Mouse (Mus musculus): ENCODE measurements around the gene Cnnm2.
A peak's percentile ranks its signal among the peaks of the same experiment; 100 is the strongest.

Cnnm2 gene

GRCm38 (mm10) chr19:46886826-46887225 is 125.4 kb downstream of the Cnnm2 start:
- DNase-seq (ENCODE audit: low read depth) = no peak

- DNase-seq (ENCODE audit: low read depth) = peak; percentile 81
These were observed 126.6 kb downstream of the Cnnm2 start for GRCm38 (mm10) chr19:46887811-46888527.

DNA sequence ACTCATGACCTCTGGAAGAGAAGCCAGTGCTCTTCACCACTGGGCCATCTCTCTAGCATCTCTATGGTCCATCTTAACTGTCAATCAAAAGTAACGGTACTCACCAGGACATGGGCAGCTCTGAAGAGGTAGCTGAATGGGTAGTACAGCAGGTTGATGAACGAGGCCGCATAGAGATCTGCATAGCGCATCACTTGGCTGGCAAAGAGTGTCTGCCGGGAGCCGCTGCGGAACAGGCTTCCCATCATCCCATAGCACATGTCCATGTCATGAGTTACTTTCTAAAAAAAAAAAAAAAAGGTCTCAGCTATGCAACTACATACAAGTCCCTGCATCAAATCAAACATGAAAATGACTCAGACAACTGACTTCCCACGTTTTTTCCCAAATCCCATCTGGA is 128.3 kb downstream of the Cnnm2 start:
- no peak for DNase-seq (ENCODE audit: low read depth)

GRCm38 (mm10) chr19:46890657-46891056 is 129.3 kb downstream of the Cnnm2 start:
- DNase-seq (ENCODE audit: low read depth) = no peak

GRCm38 (mm10) chr19:46892856-46893255 is 131.5 kb downstream of the Cnnm2 start:
- no peak for DNase-seq (ENCODE audit: low read depth)

DNA sequence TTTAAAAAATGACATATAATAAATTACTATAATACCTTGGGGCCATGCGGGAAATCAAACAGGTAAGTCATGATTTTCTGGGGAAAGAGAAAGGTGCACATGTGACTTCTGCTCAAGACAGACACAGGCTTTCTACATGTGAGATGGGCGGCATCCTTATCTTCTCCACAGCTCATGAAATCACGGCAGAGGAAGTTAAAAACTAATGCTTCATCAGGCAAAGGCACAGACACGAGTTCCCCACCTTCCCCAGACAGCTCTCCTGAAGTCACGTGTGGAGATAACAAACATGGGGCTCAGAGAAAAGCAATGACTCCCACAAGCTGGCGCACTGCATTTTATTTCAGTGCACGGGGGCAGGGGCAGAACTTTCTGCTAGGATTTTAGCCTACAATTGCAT is 132.1 kb downstream of the Cnnm2 start:
- DNase-seq (ENCODE audit: low read depth) = no peak

DNA sequence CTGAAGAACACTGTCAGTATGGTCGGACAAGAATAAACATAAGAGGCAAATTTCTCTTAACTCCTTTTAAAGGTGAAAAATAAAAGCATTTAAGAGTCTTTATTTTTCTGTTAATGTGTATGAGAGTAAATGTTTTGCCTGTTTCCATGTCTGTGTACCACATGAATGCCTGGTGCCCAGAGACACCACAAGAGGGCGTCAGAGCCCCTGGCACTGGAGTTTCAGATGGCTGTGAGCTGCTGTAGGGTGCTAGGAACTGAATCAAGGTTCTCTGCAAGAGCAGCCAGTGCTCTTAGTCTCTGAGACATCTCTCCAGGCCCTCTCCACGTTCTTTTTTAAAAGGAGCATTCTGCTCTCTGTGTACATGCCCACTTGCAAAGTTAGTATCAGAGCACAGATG is 135.7 kb downstream of the Cnnm2 start:
- DNase-seq (ENCODE audit: low read depth) = no peak

DNA sequence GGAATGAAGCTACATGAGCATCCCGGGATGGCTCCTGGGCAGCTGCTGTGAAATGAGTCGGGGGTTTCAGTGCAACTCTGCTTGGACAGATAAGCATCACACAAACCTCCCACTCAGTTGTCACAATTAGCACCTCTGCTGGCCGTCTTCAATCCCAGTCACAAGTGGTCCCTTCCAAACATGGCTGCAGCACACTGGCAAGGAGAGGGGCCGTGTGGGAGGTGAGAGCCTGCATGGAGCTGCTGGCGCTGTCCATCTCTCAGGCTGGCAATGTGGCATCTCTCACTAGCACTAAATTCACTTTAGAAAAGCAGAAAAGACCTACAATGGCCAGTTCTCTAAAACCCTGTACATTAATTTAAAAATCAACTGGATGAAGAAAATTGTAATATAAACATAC is 136.8 kb downstream of the Cnnm2 start:
- DNase-seq (ENCODE audit: low read depth) = no peak

- DNase-seq (ENCODE audit: low read depth) = no peak
These were observed 137.9 kb downstream of the Cnnm2 start for GRCm38 (mm10) chr19:46899306-46899705.

DNA sequence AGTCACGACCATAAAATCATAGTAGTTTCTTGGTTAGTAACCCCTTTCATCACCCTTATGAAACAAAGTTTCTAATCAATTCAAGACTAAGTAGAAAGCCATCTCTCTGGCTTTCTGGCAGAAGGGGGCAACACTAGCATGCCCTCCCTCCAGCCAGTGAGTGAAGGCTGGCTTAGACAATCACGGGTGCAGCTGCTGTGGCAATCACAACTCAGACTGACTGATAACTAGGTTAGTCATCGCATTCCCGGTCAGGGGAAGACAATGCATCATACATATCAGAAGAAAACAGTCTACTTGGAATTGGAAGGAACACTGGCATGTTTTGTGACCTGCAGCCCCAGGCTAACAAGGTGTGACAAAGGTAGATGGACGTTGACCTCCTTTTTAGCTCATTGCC is 138.5 kb downstream of the Cnnm2 start:
- DNase-seq (ENCODE audit: low read depth) = no peak

- DNase-seq (ENCODE audit: low read depth) = no peak
These were observed 139.4 kb downstream of the Cnnm2 start for GRCm38 (mm10) chr19:46900786-46901185.

DNA sequence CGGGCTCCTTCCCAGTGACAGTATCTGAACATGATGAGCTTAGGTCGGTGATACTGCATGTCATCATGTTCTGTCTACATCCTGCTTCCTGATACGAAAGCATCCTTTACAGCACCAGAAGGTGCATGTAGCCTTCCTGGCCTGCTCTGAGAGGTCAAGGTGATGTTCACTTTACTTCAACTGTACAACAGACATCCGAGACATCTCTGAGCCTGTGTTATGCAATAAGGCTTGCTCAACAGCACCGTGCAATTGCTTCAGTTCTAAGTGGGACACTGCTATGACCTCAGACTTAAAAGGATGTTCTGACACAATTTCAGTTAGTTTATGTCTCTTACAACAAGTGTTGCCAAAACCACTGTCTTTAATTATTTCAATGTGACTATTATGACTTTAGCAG is 139.9 kb downstream of the Cnnm2 start:
- DNase-seq (ENCODE audit: low read depth) = no peak

DNA sequence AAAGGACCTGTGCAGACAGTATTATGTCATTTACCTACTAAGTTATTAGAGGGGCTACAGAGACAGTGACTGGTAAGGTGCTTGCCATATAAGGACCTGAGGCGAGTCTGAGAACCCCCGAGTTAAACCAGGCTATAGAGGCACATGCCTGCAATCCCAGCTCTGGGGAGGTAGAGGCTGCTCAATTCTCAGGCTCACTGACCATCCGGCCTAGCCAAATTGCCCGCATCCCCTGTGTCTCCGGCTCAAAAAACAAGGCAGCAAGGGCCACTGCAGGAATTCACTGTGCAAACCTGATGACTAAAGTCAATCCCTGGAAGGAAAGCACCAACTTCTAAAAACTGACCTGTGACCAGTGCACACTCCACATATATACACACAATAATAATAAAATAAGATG is 142.0 kb downstream of the Cnnm2 start:
- no peak for DNase-seq (ENCODE audit: low read depth)

DNA sequence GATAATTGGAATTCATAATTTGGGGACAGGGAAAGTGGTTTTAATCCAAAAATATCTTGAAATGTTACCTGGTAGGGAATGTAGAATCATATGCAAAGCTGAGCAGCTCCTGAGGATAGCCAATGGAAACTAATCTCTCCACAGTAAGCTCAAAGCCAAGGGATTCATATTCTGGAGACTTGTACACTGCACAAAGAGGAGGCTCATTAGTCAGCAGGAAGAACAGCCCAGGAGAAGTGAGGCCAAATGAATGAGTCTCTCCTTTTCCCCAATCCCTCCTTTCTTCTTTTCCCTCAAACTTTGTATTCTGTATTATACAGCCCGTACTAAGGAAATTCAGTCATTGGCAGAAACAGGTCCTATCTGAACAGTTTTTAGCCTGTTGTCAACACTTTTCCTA is 143.5 kb downstream of the Cnnm2 start:
- DNase-seq (ENCODE audit: low read depth) = no peak

- DNase-seq (ENCODE audit: low read depth) = no peak
These were observed 144.0 kb downstream of the Cnnm2 start for GRCm38 (mm10) chr19:46905383-46905782.

GRCm38 (mm10) chr19:46905971-46906370 is 144.6 kb downstream of the Cnnm2 start:
- DNase-seq (ENCODE audit: low read depth) = no peak

DNA sequence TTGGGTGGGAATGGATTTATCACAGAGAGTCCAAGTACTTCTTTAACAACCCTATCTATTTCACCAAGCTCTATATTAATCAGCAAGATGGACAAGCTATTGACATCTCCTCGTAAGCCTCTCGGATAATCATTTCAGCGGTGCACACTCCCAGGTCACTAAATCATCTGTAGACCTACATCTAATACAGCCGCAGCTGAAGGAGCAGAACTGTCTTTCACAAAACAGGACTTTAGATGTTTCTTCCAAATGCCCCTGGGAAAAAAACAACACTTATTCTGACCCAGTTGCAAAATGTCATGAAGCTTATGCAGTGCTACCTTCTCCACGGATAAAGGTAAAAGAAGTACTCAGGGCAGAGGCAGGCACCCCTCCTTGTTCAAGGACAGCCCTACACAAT is 146.8 kb downstream of the Cnnm2 start:
- no peak for DNase-seq (ENCODE audit: low read depth)

DNA sequence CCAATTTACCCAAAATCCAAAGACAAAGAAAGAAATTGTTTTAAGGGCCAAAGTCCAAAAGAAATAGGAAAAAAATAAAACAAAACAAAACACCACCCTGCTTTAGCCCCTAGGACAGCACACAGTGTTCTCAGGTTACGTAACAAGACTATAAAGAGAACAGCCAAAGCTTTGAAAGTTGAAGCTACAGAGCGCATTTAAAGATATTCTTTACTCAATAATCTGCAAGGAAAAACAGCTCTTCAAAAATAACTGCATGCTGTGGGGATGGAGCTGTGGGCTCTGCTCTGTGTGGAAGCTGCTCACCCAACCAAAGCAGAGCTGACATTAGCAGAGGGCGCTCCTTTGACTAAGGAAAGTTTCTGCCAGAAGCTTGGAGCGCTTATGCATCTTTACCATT is 147.6 kb downstream of the Cnnm2 start:
- DNase-seq (ENCODE audit: low read depth) = no peak

- DNase-seq (ENCODE audit: low read depth) = no peak
These were observed 150.1 kb downstream of the Cnnm2 start for GRCm38 (mm10) chr19:46911492-46911891.

DNA sequence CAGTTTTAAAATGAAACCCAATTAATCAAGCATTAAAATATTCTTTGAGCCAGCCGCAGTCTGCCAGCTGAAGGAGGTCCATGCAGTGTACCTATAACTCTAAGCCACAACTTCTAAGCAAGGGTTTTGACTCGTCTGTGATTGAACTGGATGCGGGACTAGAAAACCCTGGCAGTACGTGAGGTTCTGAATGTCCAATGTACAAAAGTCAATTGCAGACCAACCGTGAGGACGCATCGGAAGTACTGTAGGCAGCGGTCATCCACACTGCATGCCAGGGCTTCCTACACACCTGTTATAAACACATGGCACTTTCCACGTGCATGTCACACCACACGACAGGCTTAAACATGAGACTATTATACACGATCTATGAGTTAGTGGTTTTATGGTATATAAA is 152.2 kb downstream of the Cnnm2 start:
- DNase-seq (ENCODE audit: low read depth) = no peak

DNA sequence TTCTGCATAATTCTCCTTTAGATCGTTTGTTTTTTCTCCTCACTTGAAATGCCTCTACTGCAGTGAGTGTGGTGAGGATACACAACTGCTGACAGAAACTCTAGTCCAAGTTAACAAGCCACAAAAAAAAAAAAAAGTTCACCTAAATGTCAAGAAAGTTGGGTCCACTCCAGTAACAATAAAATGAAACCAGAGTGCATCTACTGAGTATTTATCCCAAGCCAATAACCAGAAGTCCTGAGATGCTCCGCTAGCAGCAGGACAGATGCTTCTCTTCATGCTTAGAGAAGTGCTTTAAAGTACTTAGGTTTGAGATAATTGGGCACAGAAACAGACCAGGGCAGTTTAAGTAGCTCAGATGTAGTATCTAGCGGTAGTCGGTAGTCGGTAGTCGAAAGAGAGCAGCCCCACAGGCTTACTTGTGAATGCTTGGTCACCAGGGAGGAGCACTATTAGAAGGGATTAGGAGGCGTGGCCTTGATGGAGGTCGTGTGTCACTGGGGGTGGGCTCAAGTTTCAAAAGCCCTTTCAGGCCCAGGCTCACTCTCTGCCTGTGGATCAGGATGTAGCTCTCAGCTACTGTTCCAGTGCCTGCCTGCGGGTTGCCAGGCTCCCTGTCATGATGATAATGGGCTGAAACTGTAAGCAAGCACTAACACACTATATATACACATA is 154.1 kb downstream of the Cnnm2 start:
- DNase-seq (ENCODE audit: low read depth) = no peak

DNA sequence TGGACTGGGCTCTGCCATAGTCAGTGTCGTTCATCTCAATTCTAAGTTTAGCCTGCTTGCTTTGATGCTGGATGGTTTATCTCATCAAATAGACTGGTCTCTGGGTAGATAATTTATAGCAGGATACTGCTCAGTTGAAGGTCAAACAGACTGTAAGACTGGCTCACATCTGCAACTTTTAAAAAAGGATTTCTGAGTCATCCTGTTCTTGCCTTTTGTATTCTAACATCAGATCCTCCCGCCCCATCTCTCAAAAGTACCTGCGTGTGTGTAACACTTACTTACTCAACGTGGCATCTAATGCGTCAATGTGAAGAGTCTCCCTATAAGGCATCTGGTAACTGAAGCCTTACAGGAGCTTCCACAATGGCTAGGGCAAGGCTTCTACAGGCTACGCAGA is 159.2 kb downstream of the Cnnm2 start:
- DNase-seq (ENCODE audit: low read depth) = no peak

DNA sequence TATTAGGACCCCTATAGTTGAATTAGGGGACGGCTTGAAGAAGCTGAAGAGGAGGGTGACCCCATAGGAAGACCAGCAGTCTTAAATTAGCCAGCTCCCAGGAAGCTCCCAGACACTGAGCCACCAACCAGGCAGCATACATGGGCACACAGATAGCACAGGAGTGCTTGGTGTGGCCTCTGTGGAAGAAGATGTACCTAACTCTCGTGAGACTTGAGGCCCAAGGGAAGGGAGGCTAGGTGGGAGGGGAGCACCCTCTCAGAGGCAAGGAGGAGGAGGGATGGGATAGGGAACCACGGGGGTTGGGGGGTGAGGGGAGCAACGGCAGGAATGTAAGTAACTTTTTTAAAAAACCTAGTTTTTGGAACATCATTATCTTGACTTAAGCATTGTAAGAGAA is 165.0 kb downstream of the Cnnm2 start:
- DNase-seq (ENCODE audit: low read depth) = peak; percentile 45

DNA sequence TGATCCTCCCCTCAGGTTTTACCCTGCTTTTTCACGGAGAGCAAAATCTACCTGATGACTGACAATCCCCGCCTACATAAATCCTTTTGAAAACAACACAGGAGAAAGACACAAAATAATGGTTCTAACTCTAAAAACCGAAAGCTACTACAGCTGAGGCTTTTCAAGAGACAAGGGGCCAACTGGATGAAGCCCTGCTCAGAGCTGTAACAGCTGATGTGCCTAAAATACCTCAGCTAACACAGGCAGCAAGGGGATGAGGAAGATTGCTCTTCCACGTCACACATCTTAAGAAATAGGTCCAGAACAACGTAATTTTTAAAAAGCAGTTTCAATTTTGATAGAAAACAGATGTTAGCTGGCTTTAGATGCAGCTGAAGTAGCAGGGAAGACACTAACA is 165.6 kb downstream of the Cnnm2 start:
- DNase-seq (ENCODE audit: low read depth) = peak; percentile 65
